Mouse (Mus musculus): Measurements from ENCODE around the gene Lnx1. TPM values are rescaled to one million over a fixed set of nuclear protein-coding genes. Genes with fewer than 3 reads are reported as not detected.
A peak's percentile ranks its signal among the peaks of the same experiment; 100 is the strongest.

Gene Lnx1
- polyA plus RNA-seq, 1 experiment from 2014 or later, result 1.5 TPM

DNA sequence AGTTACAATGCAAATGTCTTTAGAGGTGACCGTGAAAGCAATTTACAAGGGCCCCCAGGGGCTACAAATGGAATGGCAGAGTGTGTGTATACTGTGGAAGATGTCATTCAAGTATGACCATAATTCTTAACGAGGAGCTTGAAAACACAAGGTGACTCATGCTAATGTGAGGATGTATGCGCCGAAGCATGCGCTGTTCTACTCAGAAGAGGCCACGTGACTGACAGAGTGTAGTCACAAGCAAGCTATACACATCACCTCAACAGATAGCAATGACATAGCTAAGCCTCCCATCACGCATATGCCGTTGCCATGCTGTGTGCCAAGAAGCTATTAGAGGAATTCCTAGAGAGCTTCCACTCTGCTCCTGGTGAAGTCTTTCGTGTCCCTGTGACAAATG lies 5.2 kb downstream of the Lnx1 start:
- no peak overlapping the region for H3K4me3 ChIP-seq (ENCODE audit: low read depth, low read length)
- no peaks in the 10 kb centered on the region for H3K9me3 ChIP-seq (replicated peaks; ENCODE audit: control insufficient read depth, low read length)
- no peak overlapping the region for H3K4me2 ChIP-seq (ENCODE audit: low read depth, low read length)
- H3K4me1 ChIP-seq (ENCODE audit: control insufficient read depth, insufficient read depth, low read length), result peaks cover 4% of the 10 kb centered on the region; the same call in 1 of the 2 replicates
- no peaks in the 10 kb centered on the region for H3K27me3 ChIP-seq (ENCODE audit: control insufficient read depth, insufficient read depth, low read length)
- no peak overlapping the region for H3K9ac ChIP-seq (replicated peaks; ENCODE audit: low read length)
- no peak overlapping the region for H3K27ac ChIP-seq (replicated peaks; ENCODE audit: low read depth, low read length)
- 92% methylated on average over 9 of the region's 9 CpGs for WGBS
- no peak for DNase-seq (ENCODE audit: low spot score)
- no peaks in the 10 kb centered on the region for H3K36me3 ChIP-seq (replicated peaks; ENCODE audit: control insufficient read depth, insufficient read depth, low read depth, low read length)
- ATAC-seq (replicated peaks; ENCODE audit: insufficient number of reproducible peaks, low FRiP score, low TSS enrichment, low read depth), result no peak

DNA sequence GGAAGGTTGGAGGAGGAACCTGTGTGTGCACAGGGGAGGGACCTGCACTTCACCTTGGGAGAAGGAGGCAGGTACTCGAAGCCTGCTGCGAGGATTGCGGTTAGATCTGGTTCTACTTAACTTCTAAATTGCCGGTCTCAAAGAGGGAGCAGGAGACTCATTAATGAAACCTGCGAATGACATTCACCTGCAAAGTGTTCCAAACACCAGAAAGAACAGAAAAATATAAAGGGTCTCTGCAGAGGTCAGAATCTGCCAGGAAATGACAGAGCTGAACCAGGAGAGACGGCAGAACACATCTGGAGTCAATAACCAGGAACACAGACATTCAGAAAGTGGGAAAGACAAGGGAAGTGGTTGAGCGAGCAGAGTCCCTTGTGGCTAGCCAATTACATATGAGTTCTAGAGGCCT lies 8.3 kb downstream of the Lnx1 start:
- Histone ChIP-seq H3K4me3 (ENCODE audit: low read depth, low read length) (no peak overlapping the region), H3K9ac (replicated peaks; ENCODE audit: low read length) (no peak overlapping the region), H3K4me1 (ENCODE audit: control insufficient read depth, insufficient read depth, low read length) (peaks cover 4% of the 10 kb centered on the region; the same call in 1 of the 2 replicates), H3K36me3 (replicated peaks; ENCODE audit: control insufficient read depth, insufficient read depth, low read depth, low read length) (no peaks in the 10 kb centered on the region), H3K9me3 (replicated peaks; ENCODE audit: control insufficient read depth, low read length) (no peaks in the 10 kb centered on the region), H3K27me3 (ENCODE audit: control insufficient read depth, insufficient read depth, low read length) (no peaks in the 10 kb centered on the region), H3K4me2 (ENCODE audit: low read depth, low read length) (no peak overlapping the region), H3K27ac (replicated peaks; ENCODE audit: low read depth, low read length) (no peak overlapping the region)
- 22% methylated on average over 7 of the region's 7 CpGs for WGBS
- DNase-seq (ENCODE audit: low spot score) (peak; percentile 68), ATAC-seq (replicated peaks; ENCODE audit: insufficient number of reproducible peaks, low FRiP score, low TSS enrichment, low read depth) (no peak)

DNA sequence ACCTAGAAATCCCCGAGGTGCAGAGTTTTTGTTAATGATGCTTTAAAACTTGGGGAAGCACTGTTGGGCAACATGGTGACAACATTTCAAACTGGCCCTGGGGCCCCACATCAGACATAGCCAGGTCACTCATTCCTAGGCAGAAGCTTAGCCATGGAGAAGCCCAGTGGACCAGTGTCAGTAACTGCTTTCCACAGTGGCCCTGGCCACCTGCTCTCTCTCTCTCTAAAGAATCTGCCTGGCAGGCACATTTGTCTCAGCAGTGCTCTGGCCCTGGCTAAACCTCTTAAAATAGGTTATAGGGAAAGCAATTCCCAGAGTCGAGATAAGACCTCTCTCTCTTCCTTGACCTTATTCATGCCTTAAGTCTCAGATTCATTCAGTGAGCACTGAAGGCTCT lies 8.9 kb downstream of the Lnx1 start:
- H3K9ac ChIP-seq (replicated peaks; ENCODE audit: low read length), result no peak overlapping the region
- DNase-seq (ENCODE audit: low spot score) (no peak), ATAC-seq (replicated peaks; ENCODE audit: insufficient number of reproducible peaks, low FRiP score, low TSS enrichment, low read depth) (no peak)
- no peaks in the 10 kb centered on the region for H3K27me3 ChIP-seq (ENCODE audit: control insufficient read depth, insufficient read depth, low read length)
- H3K4me3 ChIP-seq (ENCODE audit: low read depth, low read length), result no peak overlapping the region
- 65% methylated on average over 2 of the region's 2 CpGs for WGBS
- H3K4me1 ChIP-seq (ENCODE audit: control insufficient read depth, insufficient read depth, low read length), result peaks cover 4% of the 10 kb centered on the region; the same call in 1 of the 2 replicates
- H3K27ac ChIP-seq (replicated peaks; ENCODE audit: low read depth, low read length), result no peak overlapping the region
- no peak overlapping the region for H3K4me2 ChIP-seq (ENCODE audit: low read depth, low read length)
- H3K36me3 ChIP-seq (replicated peaks; ENCODE audit: control insufficient read depth, insufficient read depth, low read depth, low read length), result no peaks in the 10 kb centered on the region
- no peaks in the 10 kb centered on the region for H3K9me3 ChIP-seq (replicated peaks; ENCODE audit: control insufficient read depth, low read length)

DNA sequence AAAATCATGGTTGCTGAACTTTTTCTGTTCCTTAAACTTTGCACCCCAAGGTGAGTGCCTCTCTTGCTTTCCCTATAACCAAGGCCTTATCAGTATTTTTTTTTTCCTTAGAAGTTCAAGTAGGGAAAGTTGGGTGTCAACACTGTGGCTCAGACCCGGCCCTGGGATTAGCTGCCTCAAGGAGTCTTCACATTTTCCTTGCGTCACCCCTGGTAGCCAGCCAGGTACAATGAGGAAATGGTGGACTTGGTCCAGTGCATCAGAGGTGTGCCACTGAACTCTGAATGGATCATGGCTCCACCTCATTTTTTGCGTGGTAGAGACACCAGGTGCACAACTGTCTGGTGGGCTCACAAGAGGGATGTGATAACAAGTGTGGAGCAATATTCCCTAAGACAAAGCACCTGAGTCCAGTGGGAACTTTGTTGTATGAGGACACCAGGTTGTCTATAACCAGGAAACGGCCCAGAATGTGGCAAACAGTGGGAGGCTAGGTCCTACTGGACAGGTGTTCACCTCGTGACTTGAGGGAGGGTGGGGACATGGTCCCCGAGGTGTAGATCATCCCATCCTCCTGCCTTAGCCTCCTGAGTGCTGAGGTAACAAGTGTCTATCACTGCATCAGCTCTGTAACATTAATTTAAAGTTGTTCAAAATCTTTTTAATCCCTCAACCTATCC lies 10.2 kb downstream of the Lnx1 start:
- ATAC-seq (replicated peaks; ENCODE audit: insufficient number of reproducible peaks, low FRiP score, low TSS enrichment, low read depth) (no peak), DNase-seq (ENCODE audit: low spot score) (no peak)
- no peak overlapping the region for H3K4me2 ChIP-seq (ENCODE audit: low read depth, low read length)
- no peaks in the 10 kb centered on the region for H3K36me3 ChIP-seq (replicated peaks; ENCODE audit: control insufficient read depth, insufficient read depth, low read depth, low read length)
- H3K27me3 ChIP-seq (ENCODE audit: control insufficient read depth, insufficient read depth, low read length), result no peaks in the 10 kb centered on the region
- 88% methylated on average over 6 of the region's 6 CpGs for WGBS
- H3K9me3 ChIP-seq (replicated peaks; ENCODE audit: control insufficient read depth, low read length), result no peaks in the 10 kb centered on the region
- H3K27ac ChIP-seq (replicated peaks; ENCODE audit: low read depth, low read length), result no peak overlapping the region
- H3K4me3 ChIP-seq (ENCODE audit: low read depth, low read length), result no peak overlapping the region
- no peak overlapping the region for H3K9ac ChIP-seq (replicated peaks; ENCODE audit: low read length)
- peaks cover 4% of the 10 kb centered on the region; the same call in 1 of the 2 replicates for H3K4me1 ChIP-seq (ENCODE audit: control insufficient read depth, insufficient read depth, low read length)

DNA sequence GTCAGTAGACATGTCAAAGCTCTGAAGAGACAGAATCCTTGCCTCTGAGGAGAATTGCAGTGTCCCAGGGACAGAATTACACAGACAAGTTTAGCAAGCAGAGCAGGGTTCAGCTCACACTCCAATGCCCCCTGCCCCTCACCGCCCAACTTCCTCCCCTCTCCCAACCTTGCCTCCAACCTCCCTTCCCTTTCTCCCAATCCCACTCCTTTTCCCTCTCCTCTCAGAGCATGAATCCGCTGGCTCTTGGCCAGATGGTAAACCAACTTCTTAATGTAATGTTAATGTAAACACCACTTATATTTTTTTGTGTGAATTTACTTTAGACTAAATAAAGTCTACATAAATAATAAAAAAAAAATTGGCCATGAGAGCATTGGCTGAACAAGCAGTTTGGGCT lies 13.9 kb downstream of the Lnx1 start:
- Histone ChIP-seq H3K27ac (replicated peaks; ENCODE audit: low read depth, low read length) (no peak overlapping the region), H3K9me3 (replicated peaks; ENCODE audit: control insufficient read depth, low read length) (no peaks in the 10 kb centered on the region), H3K4me3 (ENCODE audit: low read depth, low read length) (no peak overlapping the region), H3K4me2 (ENCODE audit: low read depth, low read length) (no peak overlapping the region), H3K36me3 (replicated peaks; ENCODE audit: control insufficient read depth, insufficient read depth, low read depth, low read length) (no peaks in the 10 kb centered on the region), H3K27me3 (ENCODE audit: control insufficient read depth, insufficient read depth, low read length) (no peaks in the 10 kb centered on the region), H3K4me1 (ENCODE audit: control insufficient read depth, insufficient read depth, low read length) (no peaks in the 10 kb centered on the region), H3K9ac (replicated peaks; ENCODE audit: low read length) (no peak overlapping the region)
- no peak for ATAC-seq (replicated peaks; ENCODE audit: insufficient number of reproducible peaks, low FRiP score, low TSS enrichment, low read depth)
- no peak for DNase-seq (ENCODE audit: low spot score)
- 89% methylated on average over 2 of the region's 2 CpGs for WGBS

DNA sequence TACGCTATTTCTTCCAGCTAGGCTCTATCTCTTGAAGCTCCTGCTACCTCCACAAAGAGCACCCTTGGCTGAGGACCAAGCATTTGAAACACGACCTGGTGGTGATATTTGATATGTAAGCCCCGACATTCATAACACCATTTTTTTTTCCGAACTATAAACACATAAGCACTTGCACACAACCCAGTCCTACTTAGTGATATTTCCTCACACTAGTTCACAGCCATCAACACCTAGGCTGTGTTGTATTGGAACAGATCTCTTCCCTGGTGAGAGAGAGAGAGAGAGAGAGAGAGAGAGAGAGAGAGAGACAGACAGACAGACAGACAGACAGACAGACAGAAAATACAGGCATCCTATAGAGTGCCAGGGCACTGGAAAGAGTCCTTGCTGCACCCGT lies 17.8 kb downstream of the Lnx1 start:
- Histone ChIP-seq H3K4me2 (ENCODE audit: low read depth, low read length) (no peak overlapping the region), H3K9ac (replicated peaks; ENCODE audit: low read length) (no peak overlapping the region), H3K4me3 (ENCODE audit: low read depth, low read length) (no peak overlapping the region), H3K4me1 (ENCODE audit: control insufficient read depth, insufficient read depth, low read length) (no peaks in the 10 kb centered on the region), H3K36me3 (replicated peaks; ENCODE audit: control insufficient read depth, insufficient read depth, low read depth, low read length) (no peaks in the 10 kb centered on the region), H3K27me3 (ENCODE audit: control insufficient read depth, insufficient read depth, low read length) (no peaks in the 10 kb centered on the region), H3K27ac (replicated peaks; ENCODE audit: low read depth, low read length) (no peak overlapping the region), H3K9me3 (replicated peaks; ENCODE audit: control insufficient read depth, low read length) (no peaks in the 10 kb centered on the region)
- 77% methylated on average over 5 of the region's 5 CpGs for WGBS
- no peak for ATAC-seq (replicated peaks; ENCODE audit: insufficient number of reproducible peaks, low FRiP score, low TSS enrichment, low read depth)
- DNase-seq (ENCODE audit: low spot score), result no peak

DNA sequence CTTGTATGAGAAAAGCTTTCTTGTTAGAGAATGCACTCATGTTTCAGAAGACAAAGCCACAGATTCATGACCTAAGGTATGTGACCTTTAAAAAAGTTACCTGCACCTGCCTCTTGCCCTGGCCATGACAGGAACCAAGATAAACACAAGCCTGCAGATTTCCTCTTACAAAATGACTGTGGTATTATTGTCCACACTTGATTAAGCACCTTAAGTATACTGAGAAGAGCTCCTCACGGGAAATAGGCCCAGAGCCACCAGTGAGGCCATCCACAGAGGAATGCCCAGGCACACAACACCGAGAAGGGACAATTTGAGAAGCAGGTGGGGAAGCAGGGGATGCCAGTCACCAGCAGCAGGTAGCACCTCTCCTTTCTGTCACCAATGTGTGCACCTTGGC lies 18.9 kb downstream of the Lnx1 start:
- 79% methylated on average over 2 of the region's 2 CpGs for WGBS

DNA sequence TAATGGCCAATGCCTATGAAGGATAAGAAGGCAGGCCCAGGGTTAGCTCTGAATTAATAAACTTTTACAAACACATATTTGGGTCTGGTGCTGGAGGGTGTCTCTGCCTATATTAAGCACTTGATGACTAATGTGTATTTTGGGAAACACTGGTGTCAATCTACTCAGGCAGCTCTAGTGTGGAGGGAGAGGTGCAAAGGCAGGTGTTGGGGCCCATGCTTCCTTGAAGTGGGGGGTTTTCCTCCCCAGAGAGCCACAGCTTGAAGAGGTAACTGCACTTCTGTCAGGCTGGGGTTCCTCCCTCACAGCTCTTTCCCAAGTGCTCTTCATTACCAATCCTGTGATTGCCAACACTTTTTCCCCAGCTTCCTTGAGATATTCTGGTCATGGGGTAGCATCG lies 20.0 kb downstream of the Lnx1 start:
- 95% methylated on average over 1 of the region's 1 CpGs for WGBS
- no peak for ATAC-seq (replicated peaks; ENCODE audit: insufficient number of reproducible peaks, low FRiP score, low TSS enrichment, low read depth)
- no peaks in the 10 kb centered on the region for H3K27me3 ChIP-seq (ENCODE audit: control insufficient read depth, insufficient read depth, low read length)

More for the DNA sequence above, 18.9 kb downstream of the Lnx1 start:
- Histone ChIP-seq H3K36me3 (replicated peaks; ENCODE audit: control insufficient read depth, insufficient read depth, low read depth, low read length) (no peaks in the 10 kb centered on the region), H3K4me3 (ENCODE audit: low read depth, low read length) (no peak overlapping the region), H3K9ac (replicated peaks; ENCODE audit: low read length) (no peak overlapping the region), H3K9me3 (replicated peaks; ENCODE audit: control insufficient read depth, low read length) (no peaks in the 10 kb centered on the region), H3K4me2 (ENCODE audit: low read depth, low read length) (no peak overlapping the region), H3K4me1 (ENCODE audit: control insufficient read depth, insufficient read depth, low read length) (no peaks in the 10 kb centered on the region), H3K27ac (replicated peaks; ENCODE audit: low read depth, low read length) (no peak overlapping the region), H3K27me3 (ENCODE audit: control insufficient read depth, insufficient read depth, low read length) (no peaks in the 10 kb centered on the region)
- ATAC-seq (replicated peaks; ENCODE audit: insufficient number of reproducible peaks, low FRiP score, low TSS enrichment, low read depth) (no peak), DNase-seq (ENCODE audit: low spot score) (no peak)

More for the DNA sequence above, 20.0 kb downstream of the Lnx1 start:
- Histone ChIP-seq H3K4me2 (ENCODE audit: low read depth, low read length) (no peak overlapping the region), H3K4me3 (ENCODE audit: low read depth, low read length) (no peak overlapping the region), H3K27ac (replicated peaks; ENCODE audit: low read depth, low read length) (no peak overlapping the region), H3K4me1 (ENCODE audit: control insufficient read depth, insufficient read depth, low read length) (no peaks in the 10 kb centered on the region), H3K9me3 (replicated peaks; ENCODE audit: control insufficient read depth, low read length) (no peaks in the 10 kb centered on the region), H3K9ac (replicated peaks; ENCODE audit: low read length) (no peak overlapping the region), H3K36me3 (replicated peaks; ENCODE audit: control insufficient read depth, insufficient read depth, low read depth, low read length) (no peaks in the 10 kb centered on the region)
- DNase-seq (ENCODE audit: low spot score), result no peak
